Mouse (Mus musculus) ES-Bruce4 (cell line): ENCODE measurements around the gene Cldn13. TPM values are rescaled to one million over a fixed set of nuclear protein-coding genes. Genes with fewer than 3 reads are reported as not detected.

Experiments used
- H3K27ac ChIP-seq: 2 replicates; pipeline ENCODE4 v1.5.1; 2012; ENCODE audit warnings: low read length, inconsistent platforms; ENCODE audit not compliant: insufficient read depth
- H3K27me3 ChIP-seq: 2 replicates; pipeline ENCODE4 v1.6.1; 2012; ENCODE audit warnings: mild to moderate bottlenecking, low read length, inconsistent platforms; ENCODE audit not compliant: control insufficient read depth, poor library complexity, insufficient read depth, severe bottlenecking
- H3K36me3 ChIP-seq: 2 replicates; pipeline ENCODE4 v1.6.1; 2012; ENCODE audit warnings: inconsistent platforms, mild to moderate bottlenecking, low read length, moderate library complexity; ENCODE audit not compliant: control insufficient read depth, poor library complexity, insufficient read depth, severe bottlenecking
- H3K4me1 ChIP-seq: one replicate; pipeline ENCODE4 v1.8.1; 2011; ENCODE audit warnings: low read length; ENCODE audit not compliant: control insufficient read depth, insufficient read depth
- H3K4me3 ChIP-seq: 2 replicates; pipeline ENCODE4 v1.5.1; 2011; ENCODE audit warnings: low read depth, mild to moderate bottlenecking, low read length
- H3K9ac ChIP-seq: 2 replicates; pipeline ENCODE4 v1.6.1; 2012; ENCODE audit warnings: low read depth, mild to moderate bottlenecking, inconsistent platforms; ENCODE audit not compliant: poor library complexity, severe bottlenecking
- H3K9me3 ChIP-seq: replicated peaks from 2 replicates; pipeline ENCODE4 v1.6.1; 2012; ENCODE audit warnings: mild to moderate bottlenecking, low read length, inconsistent platforms; ENCODE audit not compliant: control insufficient read depth, poor library complexity, insufficient read depth, severe bottlenecking
- CTCF ChIP-seq: IDR thresholded peaks from one replicate; pipeline ENCODE4 v1.8.1; 2011; ENCODE audit warnings: low read depth, low read length
- EP300 ChIP-seq: IDR thresholded peaks from 2 replicates; pipeline ENCODE4 v1.6.1; 2011; ENCODE audit warnings: low read depth, low read length; ENCODE audit not compliant: insufficient read depth
- POLR2A ChIP-seq: IDR thresholded peaks from one replicate; pipeline ENCODE4 v1.8.1; 2011; ENCODE audit warnings: low read length; ENCODE audit not compliant: insufficient read depth
- polyA plus RNA-seq: library from polyadenylated mRNA; stranded (reverse); fragments of >200 nt; gene quantifications from 2 replicates; pipeline ENCODE4 v1.2.4, GENCODE M21; 2011; ENCODE audit warnings: low read depth; ENCODE audit not compliant: missing spikeins, insufficient read depth, insufficient read length

Cldn13 gene
- polyA plus RNA-seq, 1 experiment: not detected

DNA sequence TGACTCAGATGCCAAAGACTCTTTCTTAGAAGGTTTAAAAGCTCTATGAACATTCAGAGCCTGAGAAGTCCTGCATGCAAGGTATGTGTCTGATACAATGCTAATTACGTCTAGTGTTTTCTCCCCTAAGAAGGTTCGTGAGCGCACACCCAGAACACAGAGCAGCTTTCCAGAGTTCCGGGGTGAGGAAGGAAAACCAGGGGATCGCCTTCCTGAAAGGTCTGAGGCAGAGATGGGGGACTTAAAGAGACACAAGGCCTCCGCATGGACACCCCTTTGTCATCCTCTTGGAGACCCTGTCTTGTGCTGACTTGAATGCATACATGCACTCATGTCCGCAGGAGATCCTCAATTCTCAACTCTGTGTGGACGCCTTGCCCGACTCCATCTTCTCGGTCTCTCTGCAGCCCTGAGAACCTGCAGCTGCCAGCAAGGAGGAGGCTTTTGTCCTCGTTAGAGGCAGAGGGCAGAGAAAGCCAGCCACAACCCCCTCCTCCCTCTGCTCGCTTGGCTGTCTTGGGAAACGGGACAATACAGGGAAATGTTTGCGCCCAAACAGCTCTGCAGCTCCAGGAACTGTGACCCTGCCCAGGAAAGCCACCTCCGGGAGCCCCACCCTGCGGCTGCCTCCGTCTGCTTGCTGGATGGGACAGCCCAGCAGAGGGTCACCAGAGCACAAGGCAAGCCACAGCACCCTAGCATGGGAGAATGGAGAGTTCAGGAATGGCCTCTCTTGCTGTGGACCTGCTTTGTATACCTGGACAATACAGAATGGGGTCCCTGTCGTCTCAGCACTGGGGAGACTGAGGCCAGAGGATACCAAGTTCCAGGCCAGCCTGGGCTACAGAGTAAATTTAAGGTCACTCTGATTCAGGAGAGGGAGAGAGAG, 27.6 kb downstream of the Cldn13 start:
- Histone ChIP-seq H3K27me3 (no peaks in the 10 kb centered on the region), H3K27ac (no peak overlapping the region), H3K4me3 (no peak overlapping the region), H3K9me3 (no peaks in the 10 kb centered on the region), H3K9ac (no peak overlapping the region), H3K4me1 (peaks cover 2% of the 10 kb centered on the region), H3K36me3 (no peaks in the 10 kb centered on the region)
- TF ChIP-seq POLR2A (no peak), EP300 (no peak), CTCF (no peak)

DNA sequence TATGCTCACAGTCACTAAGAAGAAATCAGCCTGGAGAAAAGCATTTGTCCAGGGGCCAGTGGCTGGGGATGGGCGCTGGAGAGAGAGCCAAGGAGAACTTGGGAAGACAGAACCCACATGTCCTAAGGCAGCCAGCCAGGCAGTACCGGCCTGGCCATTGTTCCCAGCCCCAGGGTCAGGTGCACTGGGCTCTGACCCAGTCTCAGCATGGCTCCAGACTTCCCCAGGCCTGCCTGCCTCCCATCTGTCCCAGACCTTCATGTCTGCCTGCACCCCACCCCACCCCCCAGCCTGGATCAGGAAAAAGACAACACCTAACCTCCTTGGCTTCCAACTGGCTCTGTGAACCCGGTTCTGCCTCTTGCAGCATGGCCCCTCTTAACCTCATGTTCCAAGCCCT, 32.2 kb downstream of the Cldn13 start:
- TF ChIP-seq EP300 (no peak), POLR2A (no peak), CTCF (no peak)
- Histone ChIP-seq H3K36me3 (no peaks in the 10 kb centered on the region), H3K9me3 (no peaks in the 10 kb centered on the region), H3K4me3 (no peak overlapping the region), H3K27ac (no peak overlapping the region), H3K27me3 (no peaks in the 10 kb centered on the region), H3K9ac (no peak overlapping the region), H3K4me1 (no peaks in the 10 kb centered on the region)

DNA sequence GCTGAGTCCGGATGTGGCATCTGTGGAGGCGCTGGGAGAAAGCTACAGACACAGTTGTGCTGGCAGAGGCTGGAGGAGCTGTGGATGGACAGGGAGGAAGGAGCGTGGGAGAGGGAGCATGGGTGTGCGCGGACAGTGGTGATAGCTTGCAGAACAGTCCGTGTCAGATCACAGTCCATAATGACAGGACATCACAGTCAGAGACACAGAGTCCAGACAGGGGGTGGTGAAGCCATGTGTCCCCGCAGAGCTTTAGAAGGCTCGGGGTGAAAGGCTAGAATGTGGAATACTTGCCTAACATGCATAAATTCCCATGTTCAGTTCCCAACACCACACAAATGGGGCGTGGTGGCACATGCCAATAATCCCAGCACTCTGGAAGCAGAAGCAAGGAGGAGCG, 38.5 kb downstream of the Cldn13 start:
- Histone ChIP-seq H3K36me3 (no peaks in the 10 kb centered on the region), H3K4me3 (no peak overlapping the region), H3K27ac (no peak overlapping the region), H3K9me3 (no peaks in the 10 kb centered on the region), H3K4me1 (no peaks in the 10 kb centered on the region), H3K27me3 (no peaks in the 10 kb centered on the region), H3K9ac (no peak overlapping the region)
- TF ChIP-seq CTCF (no peak), POLR2A (no peak), EP300 (no peak)

DNA sequence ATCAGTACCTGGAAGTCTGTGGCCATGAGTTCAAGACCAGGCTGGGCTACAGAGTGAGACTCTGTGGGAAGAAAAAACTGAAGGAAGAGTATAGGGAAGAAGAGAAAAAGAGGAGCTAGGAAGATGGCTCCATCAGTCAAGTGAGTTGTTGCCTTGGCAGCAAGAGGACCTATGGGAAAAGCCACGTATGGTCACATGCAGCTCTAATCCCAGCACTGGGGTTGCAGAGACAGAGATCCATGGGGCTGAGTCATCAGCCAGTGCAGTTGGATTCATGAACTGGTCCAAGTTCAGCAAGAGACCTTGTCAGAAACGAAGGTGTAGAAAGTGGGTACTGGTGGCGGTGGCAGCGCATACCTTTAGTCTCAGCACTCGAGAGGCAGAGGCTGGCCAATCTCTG, 40.1 kb downstream of the Cldn13 start:
- Histone ChIP-seq H3K9ac (no peak overlapping the region), H3K27ac (no peak overlapping the region), H3K4me1 (no peaks in the 10 kb centered on the region), H3K9me3 (no peaks in the 10 kb centered on the region), H3K27me3 (no peaks in the 10 kb centered on the region), H3K4me3 (no peak overlapping the region), H3K36me3 (no peaks in the 10 kb centered on the region)
- TF ChIP-seq EP300 (no peak), CTCF (no peak), POLR2A (no peak)

DNA sequence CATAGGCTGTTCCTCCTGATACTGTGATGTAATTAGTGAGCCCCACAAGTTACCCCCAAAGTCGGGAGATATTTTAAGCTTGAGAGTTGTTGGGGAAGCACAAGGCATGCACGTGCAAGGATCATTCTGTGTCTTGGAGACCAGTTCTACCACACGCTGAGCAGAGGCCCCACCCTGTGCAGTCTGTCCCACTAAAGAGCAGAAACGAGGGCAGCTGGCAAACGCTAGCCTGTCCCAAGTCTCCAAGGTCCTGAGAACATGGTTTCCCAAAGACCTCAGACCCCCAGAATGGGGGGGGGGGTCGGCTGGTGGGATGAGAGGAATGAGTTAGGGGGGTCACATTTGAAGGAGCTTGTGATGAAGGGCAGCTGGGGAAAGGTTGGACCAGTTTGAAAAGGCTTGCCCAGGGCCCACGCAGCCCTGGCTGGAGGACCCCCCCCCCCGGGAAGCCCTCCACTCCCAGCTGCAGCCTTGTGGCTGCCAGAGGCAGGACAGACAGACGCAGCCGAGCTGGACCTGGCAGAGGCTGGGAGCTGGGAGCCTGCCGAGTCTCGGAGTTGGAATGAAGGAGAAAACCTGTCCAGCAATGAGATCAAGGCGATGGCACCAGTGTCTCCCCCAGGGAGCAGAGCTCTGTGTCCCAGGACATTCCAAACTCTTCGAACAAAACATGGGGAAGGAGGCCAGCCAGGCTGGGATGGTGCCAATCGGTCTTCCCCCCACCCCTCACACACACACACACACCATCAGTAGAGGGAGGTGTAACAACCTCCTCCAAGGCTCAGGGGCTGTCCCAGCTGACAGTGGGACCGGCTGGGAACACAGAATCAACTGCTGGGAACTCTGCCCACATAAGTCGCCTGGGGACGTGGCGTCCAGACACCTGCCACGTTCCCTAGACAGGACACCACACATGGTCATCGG, 41.1 kb downstream of the Cldn13 start:
- H3K4me3 ChIP-seq: no peak overlapping the region
- no peak overlapping the region for H3K27ac ChIP-seq
- no peaks in the 10 kb centered on the region for H3K4me1 ChIP-seq
- H3K36me3 ChIP-seq: no peaks in the 10 kb centered on the region
- H3K9me3 ChIP-seq: no peaks in the 10 kb centered on the region
- H3K9ac ChIP-seq: no peak overlapping the region
- no peak for TF ChIP-seq POLR2A
- no peak for TF ChIP-seq EP300
- TF ChIP-seq CTCF: no peak
- H3K27me3 ChIP-seq: no peaks in the 10 kb centered on the region

DNA sequence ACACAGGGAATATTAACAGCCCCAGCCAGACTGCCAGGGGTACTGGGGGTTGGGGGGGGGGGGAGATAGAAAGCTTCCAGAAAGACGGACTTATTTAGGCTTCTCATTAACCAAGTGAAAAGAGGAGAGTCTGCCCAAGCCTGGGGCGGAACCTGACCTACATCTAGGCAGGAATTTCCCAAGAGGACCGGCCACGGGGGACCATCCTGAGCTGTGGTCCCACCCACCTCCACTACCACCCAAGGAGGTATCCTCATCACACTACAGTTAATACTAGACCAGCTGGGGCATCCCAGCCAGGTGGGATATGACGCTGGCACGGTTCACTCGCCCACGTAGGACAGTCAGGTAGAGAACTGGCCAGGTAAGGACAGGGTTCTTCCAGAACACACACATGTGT, 42.3 kb downstream of the Cldn13 start:
- H3K27ac ChIP-seq: no peak overlapping the region
- H3K27me3 ChIP-seq: no peaks in the 10 kb centered on the region
- TF ChIP-seq POLR2A (no peak), CTCF (no peak), EP300 (no peak)
- H3K4me3 ChIP-seq: no peak overlapping the region
- no peaks in the 10 kb centered on the region for H3K36me3 ChIP-seq
- no peak overlapping the region for H3K9ac ChIP-seq
- no peaks in the 10 kb centered on the region for H3K9me3 ChIP-seq
- H3K4me1 ChIP-seq: no peaks in the 10 kb centered on the region
